Mouse (Mus musculus) inflammation-experienced regulatory T-cells, adult 6 months (primary cell): ENCODE measurements around the gene Olfr1436. TPM values are rescaled to one million over a fixed set of nuclear protein-coding genes. Genes with fewer than 3 reads are reported as not detected.
"Not testable (repeated sequence)": the region's sequence is repeated elsewhere in the genome, so short reads cannot be mapped to it uniquely, and the experiment has no call there.

ENCODE experiments used
- ATAC-seq: one replicate; pipeline ENCODE4 v1.8.0; 2017
- polyA plus RNA-seq, 3 experiments: library from polyadenylated mRNA; unstranded; fragments of 100-300 nt; shearing (Covaris generic); gene quantifications; one replicate each; pipeline ENCODE4 v1.2.1; 2017

Olfr1436 gene
- polyA plus RNA-seq = not detected

GRCm38 (mm10) chr19:12299030-12299429 is at the start of gene Olfr1436:
Gene Olfr1436 (minus strand): TSS chr19:12299130.
- not testable (repeated sequence) for ATAC-seq

GRCm38 (mm10) chr19:12335810-12336209 is 36.9 kb upstream of the Olfr1436 start, which contains the start of gene Olfr1438-ps1:
Gene Olfr1438-ps1 (minus strand): TSS chr19:12335910.
- ATAC-seq = no peak

- ATAC-seq = no peak
Measured at GRCm38 (mm10) chr19:12325001-12325400, 26.1 kb upstream of the Olfr1436 start, which contains the start of gene Olfr1437. Gene Olfr1437 (minus strand): TSS chr19:12325101.

- no peak for ATAC-seq
Measured at GRCm38 (mm10) chr19:12292979-12293378, 6.0 kb downstream of the Olfr1436 start.

- ATAC-seq = no peak
Measured at GRCm38 (mm10) chr19:12279554-12279953, 19.4 kb downstream of the Olfr1436 start, which contains the start of gene Olfr1434. Gene Olfr1434 (plus strand): TSS chr19:12279854.

GRCm38 (mm10) chr19:12260732-12261131 is 38.2 kb downstream of the Olfr1436 start, which contains the start of gene Olfr235:
Gene Olfr235 (plus strand): TSS chr19:12261032.
- no peak for ATAC-seq

Other genes with a start within 250 kb of the Olfr1436 start
- not detected for gene Olfr1424, start 236.4 kb downstream of the Olfr1436 start, polyA plus RNA-seq
- not detected for gene Olfr1425, start 221.4 kb downstream of the Olfr1436 start, polyA plus RNA-seq
- not detected for gene Olfr1426, start 207.1 kb downstream of the Olfr1436 start, polyA plus RNA-seq
- gene Olfr1427, start 195.8 kb downstream of the Olfr1436 start, polyA plus RNA-seq = not detected
- not detected for gene Olfr1428, start 183.2 kb downstream of the Olfr1436 start, polyA plus RNA-seq
- gene Olfr76, start 175.9 kb downstream of the Olfr1436 start, polyA plus RNA-seq = under 1 TPM in 1 of 3 experiments, not detected in 2; 0.21 TPM
- under 1 TPM in 1 of 3 experiments, not detected in 2; 0.20 TPM for gene Olfr1555-ps1, start 129.0 kb downstream of the Olfr1436 start, polyA plus RNA-seq
- not detected for gene Olfr1431, start 98.5 kb downstream of the Olfr1436 start, polyA plus RNA-seq
- not detected for gene Olfr1432, start 66.5 kb downstream of the Olfr1436 start, polyA plus RNA-seq
- not detected for gene Olfr262, start 57.5 kb downstream of the Olfr1436 start, polyA plus RNA-seq
- not detected for gene Olfr235, start 38.1 kb downstream of the Olfr1436 start, polyA plus RNA-seq
- gene Olfr1434, start 19.3 kb downstream of the Olfr1436 start, polyA plus RNA-seq = not detected
- gene Olfr1437, start 26.0 kb upstream of the Olfr1436 start, polyA plus RNA-seq = under 1 TPM in 1 of 3 experiments, not detected in 2; 0.15 TPM
- gene Olfr1438-ps1, start 36.8 kb upstream of the Olfr1436 start, polyA plus RNA-seq = under 1 TPM in 1 of 3 experiments, not detected in 2; 0.09 TPM
- not detected for gene Olfr1440, start 88.1 kb upstream of the Olfr1436 start, polyA plus RNA-seq
- gene Olfr1441, start 118.3 kb upstream of the Olfr1436 start, polyA plus RNA-seq = not detected
- gene Pfpl, start 128.8 kb upstream of the Olfr1436 start, polyA plus RNA-seq = not detected
- gene Mpeg1, start 161.6 kb upstream of the Olfr1436 start, polyA plus RNA-seq = under 1 TPM in 2 of 3 experiments, not detected in 1; 0.17 to 0.97 TPM
- 10 to 100 TPM in 2 of 3 experiments, under 1 TPM in 1; 0.96 to 13.7 (median 11.0) TPM for gene Dtx4, start 202.3 kb upstream of the Olfr1436 start, polyA plus RNA-seq
- gene Fam111a, start 246.6 kb upstream of the Olfr1436 start, polyA plus RNA-seq = 10 to 100 TPM; 38.8 to 73.2 (median 42.7) TPM